Mouse (Mus musculus): ENCODE results near the gene Rgs10.

GRCm38 (mm10) chr7:128381001-128381400 is 37.6 kb downstream of the Rgs10 start:
- TF ChIP-seq CTCF (IDR thresholded peaks at IDR 0.05; ENCODE audit: insufficient read depth, low read depth, low read length) (no peak), POLR2A (IDR thresholded peaks at IDR 0.05; ENCODE audit: insufficient read depth, low read depth, low read length) (no peak)

Data from olfactory bulb, adult 2 months (tissue).